Mouse (Mus musculus): ENCODE measurements around the gene Gpr143.
"Not testable (repeated sequence)": the region's sequence is repeated elsewhere in the genome, so short reads cannot be mapped to it uniquely, and the experiment has no call there.

Gene Gpr143

GRCm38 (mm10) chrX:152781720-152782403 is at the start of gene Gpr143:
TSS of gene Gpr143 (plus strand) at chrX:152781921.
- DNase-seq, result peak; percentile 3 to 26

DNA sequence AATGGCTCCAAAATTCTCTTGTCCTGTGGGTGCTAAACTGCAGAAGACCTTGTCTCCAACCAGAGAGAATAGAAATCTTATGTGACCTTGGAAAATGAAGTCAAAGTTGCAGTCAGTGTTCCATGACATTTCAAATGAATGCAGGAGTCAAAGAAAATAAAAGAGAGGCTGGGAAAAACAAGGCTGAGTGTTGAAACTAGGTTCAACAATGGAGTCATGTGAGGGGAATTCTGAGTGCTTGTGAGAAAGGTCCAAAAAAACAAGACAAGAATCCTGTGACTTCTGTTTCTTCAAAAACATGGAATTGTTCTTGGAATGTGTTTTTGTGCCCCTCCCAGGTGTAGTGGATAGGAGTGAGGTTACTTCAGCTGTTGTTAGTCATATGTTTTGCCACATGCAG is 46.4 kb upstream of the Gpr143 start:
- no peak for DNase-seq

GRCm38 (mm10) chrX:152738191-152738590 is 43.5 kb upstream of the Gpr143 start:
- DNase-seq, result no peak

DNA sequence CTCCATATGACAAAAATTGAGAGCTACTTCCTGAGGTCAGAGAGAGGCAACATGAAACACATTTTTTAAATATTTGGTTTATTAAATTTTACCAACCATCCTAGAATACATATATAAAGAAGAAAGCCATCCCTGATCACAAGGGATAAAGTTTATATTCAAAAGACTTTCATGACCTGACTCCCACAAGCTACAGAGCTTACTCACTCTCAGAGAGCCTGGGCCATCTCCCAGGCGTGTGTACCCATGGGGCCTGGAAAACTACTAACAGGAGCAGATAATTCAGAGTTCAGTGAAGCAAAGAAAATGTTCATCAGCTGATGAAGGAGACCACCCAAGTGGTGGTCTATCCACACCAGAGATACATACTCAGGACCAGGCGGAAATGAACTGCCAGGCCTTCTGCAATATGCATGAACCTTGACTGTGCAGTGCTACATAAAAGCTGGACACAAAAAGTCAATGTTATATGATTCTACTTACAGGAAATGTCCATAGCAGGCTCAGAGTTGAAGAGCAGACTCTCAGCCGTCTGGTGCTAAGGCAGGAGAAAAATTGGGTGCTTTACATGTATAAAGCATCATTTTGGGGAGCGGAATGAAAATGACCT is 42.9 kb upstream of the Gpr143 start:
- no peak for DNase-seq

- DNase-seq, result no peak
Measured at GRCm38 (mm10) chrX:152743642-152744041, 38.1 kb upstream of the Gpr143 start.

DNA sequence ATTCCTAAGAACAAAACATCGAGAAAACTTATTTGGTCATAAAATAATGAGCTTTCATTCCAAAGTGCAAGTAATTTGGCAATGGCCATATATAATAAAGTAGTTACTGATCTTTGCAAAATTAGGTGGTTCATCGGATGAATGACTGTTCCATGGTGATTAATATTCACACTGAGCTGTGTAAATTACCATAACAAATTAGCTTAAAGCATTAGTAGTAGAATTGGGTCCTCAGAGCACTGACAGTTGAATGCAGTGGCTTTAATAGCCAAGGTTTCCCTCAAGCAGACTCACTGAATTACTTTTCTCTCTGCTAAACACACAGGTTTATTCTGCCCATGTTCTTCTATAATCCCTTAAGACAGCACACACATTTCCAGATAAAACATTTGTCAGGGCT is 35.8 kb upstream of the Gpr143 start:
- DNase-seq, result no peak

DNA sequence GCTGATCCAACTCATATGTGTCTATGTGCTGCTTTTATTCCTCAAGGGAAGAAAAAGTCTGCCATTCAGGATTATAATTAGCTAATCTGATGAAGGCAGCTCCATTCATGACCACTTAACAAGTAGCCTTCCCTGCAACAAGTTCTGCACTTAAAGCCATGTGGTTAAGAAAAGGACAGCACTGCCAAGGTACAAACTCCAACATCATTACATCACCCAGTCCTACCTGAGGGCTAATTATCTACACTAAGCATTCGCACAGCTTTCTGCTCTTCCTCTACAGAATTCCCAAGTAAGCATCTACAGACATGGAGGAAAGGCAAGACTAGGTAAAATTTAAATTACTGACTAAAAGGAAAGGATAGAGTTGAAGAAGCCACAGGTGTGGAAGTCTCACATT is 25.9 kb upstream of the Gpr143 start:
- DNase-seq, result no peak

DNA sequence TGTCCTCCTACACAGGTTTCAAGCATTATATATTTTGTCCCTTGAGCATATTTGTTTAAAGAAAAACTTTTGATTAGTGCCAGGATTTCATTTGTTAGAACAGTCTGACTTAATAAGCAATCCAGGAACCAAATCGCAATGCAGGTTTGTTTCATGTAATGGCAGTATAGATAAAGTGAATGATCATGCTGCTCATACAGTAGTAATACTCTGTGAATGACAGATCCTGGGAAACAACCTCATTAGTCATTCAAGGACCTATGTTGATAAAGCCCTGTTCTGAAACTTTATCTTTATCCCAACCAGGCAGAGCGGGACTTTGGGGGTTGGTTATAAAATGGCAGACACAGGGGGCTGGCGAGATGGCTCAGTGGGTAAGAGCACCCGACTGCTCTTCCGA is 25.4 kb upstream of the Gpr143 start:
- DNase-seq, result no peak

DNA sequence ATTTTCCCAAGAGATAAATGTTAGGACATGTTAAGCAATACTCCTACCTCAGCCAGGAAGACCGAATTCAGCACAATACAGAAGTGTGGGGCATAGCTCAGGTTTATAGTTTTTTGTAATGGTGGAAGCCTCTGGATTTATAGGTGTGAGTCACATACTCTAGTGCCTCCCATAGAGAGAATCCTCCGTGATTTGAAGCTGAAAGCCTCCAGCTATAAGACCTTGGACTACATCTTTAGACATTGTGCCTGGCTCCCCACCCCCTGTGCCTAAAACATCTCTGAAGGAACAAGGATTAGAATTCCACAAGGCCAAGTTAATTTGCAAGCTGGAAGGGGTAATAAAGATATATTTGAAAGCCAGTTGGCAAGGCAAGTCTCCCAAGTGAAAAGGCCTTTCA is 19.3 kb upstream of the Gpr143 start:
- DNase-seq, result no peak

DNA sequence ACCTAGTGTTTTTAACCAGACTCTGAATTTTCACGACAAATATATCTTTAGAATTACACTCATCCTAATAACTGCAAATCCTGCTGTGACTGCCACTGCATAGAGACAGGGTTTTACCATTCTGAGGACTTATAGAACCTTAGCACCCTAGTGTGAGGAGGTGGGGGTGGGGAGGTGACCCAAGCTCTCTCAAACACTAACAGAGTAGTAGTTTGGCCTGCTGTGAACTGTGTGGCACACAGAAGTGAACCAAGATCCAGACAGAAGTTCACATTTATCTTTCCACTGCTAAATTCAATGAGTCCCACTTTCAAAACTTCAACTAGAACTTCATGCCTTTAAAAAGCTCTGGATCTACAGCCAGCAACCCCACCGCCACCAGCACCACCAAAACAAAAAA is 18.9 kb upstream of the Gpr143 start:
- DNase-seq, result no peak

DNA sequence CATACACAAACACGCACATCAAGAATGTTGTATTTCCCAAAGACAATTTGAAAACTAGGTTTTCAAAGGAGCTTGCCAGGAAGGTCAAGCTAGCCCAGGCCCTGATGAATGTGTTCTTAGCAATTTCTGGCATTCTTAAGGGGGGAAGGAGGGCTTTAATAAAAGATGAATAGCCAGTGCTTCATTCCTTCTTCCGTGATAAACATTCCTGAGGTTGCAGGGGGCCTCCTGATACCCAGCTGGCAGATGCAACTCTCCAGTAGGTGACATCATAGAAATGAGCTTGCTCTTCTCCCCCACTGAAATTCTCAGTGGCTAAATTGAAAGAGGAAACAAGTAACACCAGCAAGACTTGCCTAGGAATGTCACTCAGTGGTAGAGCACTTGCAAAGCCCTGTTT is 17.6 kb upstream of the Gpr143 start:
- DNase-seq, result no peak

DNA sequence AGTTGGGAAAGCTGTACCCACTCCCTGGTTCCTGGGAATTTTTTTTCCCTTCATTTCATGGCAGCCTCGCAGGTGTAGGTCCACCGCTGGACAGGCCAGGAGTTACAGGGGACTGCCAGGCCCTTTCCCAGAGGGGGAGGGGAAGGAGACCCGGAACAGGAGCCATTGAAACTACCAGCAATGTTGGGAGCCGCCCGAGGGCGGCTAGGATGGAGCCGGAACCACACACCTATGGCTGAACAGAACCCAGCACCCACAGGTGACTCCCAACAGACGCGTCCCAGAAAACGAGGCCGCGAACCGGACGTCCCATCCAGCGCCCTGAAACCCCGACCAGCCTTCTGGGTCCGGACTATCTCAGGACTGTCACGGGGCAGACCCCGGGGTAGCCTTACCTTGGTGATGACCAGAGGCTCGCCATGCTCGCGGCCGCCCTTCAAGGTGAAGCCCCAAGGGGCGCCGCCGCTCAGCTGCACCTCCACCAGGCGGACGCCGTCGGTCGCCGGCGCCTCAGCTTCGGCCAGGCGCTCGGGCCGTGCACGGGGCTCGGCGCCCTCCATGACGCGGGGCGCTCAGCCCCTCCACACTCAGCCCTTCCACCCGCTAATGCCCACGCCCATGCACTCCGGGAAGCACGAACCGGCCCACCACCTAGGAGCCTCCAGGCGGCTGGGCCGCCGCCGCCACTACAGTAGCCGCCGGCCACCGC is 12.7 kb upstream of the Gpr143 start, which contains the start of gene Shroom2:
TSS of gene Shroom2 (minus strand) at position 575 of the 709 bp plus-strand sequence.
- DNase-seq, result peak; percentile 1 to 4

DNA sequence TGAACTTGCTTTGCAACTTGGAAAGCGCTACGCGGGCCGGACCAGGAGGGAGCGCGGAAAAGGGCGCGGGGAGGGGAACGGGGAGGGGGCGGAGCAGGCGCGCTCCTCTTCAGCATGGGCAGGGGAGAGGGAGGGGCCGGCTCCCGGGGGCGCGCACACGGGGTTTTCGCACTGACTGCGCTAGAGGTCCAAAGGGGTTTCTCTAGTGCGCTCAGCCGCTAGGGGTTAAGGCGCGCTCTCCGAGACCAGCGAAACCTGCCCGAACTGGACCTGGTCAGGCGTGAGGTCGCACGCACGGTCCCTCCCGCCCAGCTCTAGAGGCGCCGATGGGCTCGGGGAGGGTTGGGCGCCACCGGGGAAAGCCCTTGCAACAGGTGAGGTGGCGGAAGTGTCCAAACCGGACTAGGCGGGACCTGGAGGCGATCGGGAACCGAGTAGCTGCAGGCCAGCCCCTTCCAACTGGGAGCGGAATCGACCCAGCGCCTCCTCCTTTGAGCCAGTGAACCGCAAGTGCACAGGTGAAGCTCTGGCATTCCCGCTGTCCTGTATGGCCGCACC is 12.0 kb upstream of the Gpr143 start:
- peak; percentile 16 to 27 for DNase-seq

- DNase-seq, result no peak
Measured at GRCm38 (mm10) chrX:152788129-152788528, 6.4 kb downstream of the Gpr143 start.

DNA sequence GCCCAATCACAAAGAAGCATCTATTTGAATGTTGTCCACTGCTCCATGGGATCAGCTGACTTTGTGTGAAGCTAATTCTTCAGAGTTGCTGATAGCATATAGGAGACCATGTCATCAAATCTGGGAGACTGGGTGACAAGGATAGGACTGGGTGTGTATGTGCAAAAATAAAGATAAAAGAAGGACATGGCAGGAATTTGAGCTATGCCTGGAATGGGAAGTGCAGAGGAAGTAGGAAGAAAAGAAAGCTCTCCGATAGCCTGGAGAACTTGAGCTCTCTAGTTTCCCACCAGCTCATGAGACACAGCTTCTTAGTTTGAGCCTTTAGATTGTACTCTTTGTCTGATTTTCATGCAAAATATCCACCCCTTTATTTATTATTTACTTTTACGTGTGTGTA is 6.9 kb downstream of the Gpr143 start:
- DNase-seq, result no peak

- DNase-seq, result no peak
Measured at GRCm38 (mm10) chrX:152805317-152805716, 23.6 kb downstream of the Gpr143 start.

- DNase-seq, result no peak
Measured at GRCm38 (mm10) chrX:152813339-152813738, 31.6 kb downstream of the Gpr143 start.

DNA sequence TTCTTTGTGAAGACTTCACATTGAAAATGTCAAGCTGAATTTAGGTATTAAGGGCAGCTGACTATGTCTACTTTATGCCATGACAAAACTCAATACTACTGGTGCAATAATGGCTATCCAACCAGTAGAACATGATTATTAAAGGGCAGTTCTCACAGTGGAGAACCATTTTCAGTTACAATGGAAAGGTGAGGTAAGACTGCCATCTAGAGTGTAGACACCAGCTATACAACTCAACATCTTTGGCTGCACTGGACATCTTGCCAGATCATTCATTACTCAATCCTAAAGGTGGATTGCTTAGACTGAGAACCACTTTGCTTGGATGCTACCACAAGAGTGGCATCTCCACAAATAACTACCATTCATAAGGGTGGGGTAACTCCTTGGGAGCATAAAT is 37.3 kb downstream of the Gpr143 start:
- DNase-seq, result peak in 1 of 2 experiments; percentile 13

DNA sequence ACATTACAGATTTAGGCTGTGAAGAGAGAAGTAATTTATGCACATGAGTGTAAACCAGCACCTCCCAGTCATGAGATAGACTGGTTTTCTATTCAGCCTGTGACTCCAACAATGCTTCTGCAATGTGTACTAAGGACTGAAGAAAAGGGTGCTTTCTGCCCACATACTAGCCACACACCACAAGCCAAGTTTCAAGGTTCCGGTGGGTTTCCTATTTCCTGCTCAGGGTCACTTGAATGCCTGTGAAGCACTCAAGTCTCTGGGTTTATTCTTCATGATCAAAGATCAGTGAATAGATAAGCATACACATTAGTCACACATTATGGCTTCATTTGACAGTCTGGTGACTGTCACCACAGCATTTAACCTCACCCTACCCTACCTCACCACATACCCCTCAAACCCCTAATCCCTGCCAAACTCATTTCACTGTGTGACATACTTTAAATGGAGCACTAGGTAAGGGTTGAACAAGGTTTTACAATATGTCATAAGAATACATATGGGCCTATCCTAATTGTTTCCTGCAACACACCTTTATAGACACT is 49.4 kb downstream of the Gpr143 start:
- not testable (repeated sequence) for DNase-seq

DNA sequence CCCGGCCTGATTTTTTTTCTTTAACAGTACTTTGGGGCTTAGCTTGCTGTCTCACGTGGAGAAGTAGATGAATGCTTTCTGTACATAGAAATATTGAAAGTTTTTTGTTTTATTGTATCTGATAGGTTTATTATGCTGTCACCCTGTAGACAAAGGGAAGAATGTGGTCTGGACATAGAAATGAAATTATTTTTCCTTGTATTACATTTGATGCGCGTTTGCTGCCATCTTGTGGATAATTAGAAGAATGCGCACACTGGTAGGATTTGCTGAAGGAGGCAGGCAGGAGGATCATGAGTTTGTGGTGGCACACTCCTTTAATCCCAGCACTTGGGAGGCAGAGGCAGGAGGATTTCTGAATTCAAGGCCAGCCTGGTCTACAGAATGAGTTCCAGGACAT is 53.2 kb downstream of the Gpr143 start:
- DNase-seq, result peak; percentile 35 to 42

- DNase-seq, result no peak
Measured at GRCm38 (mm10) chrX:152855076-152855772, 73.5 kb downstream of the Gpr143 start.

All from cerebellum, postnatal 14 days (tissue).